Mouse (Mus musculus) ovary, postnatal 14 days (tissue): ENCODE results near the gene BC067074.
"Not testable (repeated sequence)": the region's sequence is repeated elsewhere in the genome, so short reads cannot be mapped to it uniquely, and the experiment has no call there.

Experiments used
- DNase-seq: peaks from one replicate; pipeline ENCODE4 v3.0.0; 2022; ENCODE audit warnings: low spot score

The BC067074 gene

DNA sequence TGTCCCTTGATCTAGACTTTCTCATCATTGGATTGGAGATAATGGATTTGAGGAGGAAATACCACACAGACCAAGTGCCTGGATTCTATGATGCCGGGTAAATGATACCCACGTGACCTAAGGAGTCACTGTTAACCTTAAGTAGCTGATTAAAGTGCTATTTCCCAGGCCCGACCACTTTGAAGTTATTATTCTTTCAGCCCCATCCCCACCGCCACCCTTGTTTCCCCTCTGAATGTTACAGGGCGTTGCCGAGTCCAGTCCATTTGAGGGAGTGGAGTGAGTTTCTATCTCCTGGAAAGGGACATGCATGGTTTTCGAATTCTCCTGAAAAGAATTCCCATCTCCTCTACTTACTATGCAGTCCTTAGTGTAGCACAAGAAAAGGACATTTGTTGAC lies 84.7 kb downstream of the BC067074 start:
- DNase-seq = no peak

DNA sequence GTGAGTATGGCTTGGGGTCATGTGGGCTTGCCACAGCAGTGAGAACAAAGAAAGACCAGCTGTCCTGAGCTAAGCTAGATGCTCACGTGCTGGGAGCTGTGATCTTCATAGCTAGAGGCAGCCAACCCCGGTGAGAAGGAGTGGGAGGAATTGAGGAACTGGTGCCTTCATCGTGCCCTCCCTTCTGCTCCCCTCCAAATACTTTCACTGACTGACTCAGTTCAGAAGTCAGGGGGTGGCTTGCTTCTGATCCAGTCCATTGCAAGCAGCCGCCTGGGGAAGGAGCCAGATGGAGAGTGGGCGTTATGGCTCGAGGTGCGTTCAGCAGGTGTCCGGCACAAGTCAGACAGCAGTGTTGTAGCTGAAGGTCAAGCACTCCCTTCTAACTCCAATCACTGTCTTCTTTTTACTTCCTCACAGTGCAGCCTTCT lies 86.0 kb downstream of the BC067074 start:
- DNase-seq = no peak

DNA sequence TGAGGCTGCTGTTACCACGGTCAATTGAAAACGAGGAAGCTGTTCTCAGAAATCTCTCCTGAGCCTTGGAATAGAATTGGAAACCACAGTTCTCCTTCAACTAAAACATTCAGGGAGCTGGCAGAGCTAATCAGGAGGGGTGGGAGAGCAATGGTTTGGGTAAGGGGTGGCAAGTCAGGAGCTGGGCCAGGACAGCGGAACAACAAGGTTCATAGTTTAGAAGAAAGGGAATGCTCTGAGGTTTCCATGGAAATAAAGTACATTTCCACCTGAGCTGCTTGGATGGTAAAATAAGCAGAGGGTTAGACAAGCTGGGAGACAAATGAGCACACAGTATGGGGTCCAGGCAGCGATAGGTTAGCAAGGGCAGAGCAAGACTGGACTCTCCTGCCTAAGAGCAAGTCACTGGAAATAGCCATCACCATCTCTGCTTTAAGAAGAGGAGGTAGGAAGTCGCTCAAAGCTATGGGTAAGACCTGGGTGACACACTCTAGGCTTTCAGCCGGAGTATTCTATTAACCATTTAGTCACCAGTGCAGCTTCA lies 86.9 kb downstream of the BC067074 start:
- DNase-seq = no peak

DNA sequence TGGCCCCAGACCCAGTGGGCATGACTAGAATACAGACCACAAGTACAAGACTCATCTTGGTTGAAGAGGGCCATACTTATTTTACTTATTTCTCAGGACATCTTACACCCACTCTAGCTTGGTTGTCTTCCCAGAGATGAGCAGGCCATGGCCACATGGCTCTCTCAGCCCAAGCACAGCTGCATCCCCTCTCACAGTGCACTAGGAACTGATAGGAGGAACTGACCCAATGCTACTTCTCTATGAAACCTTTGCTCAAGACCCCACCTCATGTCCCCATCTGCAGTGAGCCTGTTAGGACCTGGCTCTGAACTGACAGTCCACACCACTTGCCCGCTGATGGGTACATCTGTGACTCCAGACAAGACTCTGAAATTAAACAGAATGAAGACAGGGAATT lies 88.8 kb downstream of the BC067074 start:
- DNase-seq = no peak

DNA sequence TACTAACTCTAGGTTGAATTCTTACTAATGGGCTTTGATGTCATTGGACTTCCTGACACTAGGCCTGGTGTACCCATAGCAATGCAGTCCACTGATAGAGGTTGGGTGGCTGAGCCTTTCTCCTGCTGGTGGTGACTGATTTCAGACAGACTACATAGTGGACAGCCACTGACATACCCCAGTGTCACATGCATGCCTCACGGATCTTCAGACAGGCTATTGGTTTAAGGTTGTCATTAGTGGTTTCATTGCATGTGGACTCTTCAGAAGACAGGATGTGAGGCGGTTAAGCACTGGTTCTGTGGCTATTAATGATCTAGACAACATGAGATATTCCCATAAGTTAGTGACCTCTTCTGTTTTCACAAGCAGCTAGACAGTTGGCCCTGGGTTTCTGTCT lies 89.2 kb downstream of the BC067074 start:
- no peak for DNase-seq

DNA sequence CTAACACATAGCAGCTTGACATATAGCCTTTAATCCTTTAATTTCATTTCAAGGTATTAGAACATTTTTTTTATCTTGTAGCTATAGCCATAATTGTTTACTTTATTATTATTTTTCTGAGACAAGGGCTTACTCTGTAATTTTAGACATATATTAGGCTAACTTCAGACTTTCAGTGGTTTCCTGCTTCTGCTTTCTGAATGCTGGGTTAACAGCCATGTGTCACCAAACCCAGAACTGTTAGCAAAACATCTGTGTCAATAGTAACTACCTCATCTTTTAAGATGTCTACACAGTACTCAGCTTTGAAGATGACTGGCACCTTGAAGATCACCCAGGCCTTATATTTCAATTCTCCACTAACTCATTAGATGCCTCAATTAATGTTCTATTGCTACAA lies 89.8 kb downstream of the BC067074 start:
- DNase-seq = not testable (repeated sequence)

DNA sequence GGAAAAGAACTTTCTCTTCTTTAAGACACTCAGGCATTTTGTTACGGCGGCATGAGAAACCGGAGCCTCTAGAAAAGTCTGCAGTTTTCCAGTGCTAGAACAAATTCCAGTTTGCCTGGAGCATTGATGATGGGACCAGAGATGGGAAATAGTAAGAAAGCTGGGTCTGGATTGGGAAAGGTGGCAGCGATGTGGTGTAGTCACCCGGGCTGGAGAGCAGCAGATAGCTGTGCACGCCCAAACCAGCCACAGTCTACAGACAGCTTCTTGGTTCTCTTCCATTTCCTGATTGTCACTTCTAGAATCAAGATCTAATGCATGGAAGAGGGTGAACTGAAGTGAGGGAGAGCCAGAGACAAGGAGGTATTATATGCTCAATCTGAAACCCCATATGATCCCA lies 100.4 kb downstream of the BC067074 start:
- DNase-seq = no peak

DNA sequence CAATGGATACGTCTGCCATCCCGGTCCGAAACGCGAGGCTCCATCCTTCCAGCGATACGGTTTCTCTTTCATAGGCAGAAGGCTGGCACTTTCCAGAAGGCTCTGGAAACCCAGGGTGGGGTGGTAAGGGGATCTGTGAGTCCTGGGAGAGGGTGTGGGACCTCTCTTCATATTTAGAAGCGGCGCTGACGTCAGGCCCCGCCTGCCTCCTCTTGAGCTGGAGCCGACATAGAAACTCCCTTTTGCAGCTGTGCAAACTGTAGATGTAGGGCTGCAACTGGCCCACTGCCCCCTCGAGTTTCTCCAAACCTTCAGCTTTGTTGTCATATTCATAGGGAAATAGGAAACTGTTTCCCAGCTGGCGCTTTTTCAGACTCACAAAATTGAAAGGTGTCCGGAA lies 101.6 kb downstream of the BC067074 start:
- no peak for DNase-seq

DNA sequence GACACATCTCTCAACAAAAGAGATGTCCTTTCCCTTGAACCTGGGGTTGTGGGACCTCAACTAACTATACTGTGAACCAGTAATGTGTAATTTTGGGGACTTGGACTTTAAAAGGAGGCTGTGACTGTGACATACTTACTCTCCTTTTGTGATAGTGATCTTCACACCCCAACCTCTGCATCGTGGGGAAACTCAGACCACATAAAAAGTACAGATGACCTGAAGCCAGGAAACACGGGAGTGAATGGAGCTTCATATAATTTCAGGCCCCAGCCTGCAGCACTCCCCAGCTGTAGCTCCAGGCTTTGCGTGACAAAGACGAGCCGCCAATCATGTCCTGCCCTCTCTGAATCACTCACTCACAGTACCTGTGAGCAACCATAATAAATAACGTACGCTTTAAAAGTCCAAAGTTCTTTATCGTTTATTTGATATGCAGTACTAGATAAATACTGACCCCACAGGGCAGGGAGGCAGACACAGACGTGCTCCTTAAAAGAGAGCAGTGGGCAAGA lies 104.1 kb downstream of the BC067074 start:
- no peak for DNase-seq

DNA sequence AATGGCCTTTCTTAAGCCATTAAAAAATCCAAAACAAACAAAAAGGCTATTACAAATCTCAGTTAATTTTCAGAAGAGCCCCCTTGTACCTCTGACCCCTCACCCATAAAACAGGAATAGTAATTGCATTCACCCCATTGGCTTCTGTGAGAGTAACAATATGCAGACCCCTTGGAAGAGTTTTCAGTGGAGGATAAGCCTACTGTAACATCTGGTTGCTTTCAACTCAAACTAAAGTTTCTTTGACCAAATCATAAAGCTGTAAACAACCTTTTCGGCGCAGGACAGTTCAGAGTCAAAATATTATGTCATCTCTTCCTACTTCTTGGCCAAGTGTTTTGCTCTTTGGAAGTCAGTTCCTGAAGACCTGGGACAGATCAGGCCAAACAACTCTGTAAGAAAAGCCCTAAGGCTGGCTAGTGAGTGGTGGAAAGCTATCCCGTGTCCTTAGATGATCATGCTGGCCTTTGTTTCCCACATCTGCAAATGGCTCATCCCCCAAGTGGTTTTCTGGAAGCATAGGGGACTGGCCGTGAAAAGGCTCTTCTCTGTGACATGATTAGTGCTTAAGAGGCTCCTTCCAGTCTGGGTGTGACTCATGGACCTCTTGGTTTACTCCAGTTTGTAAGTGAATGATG lies 108.5 kb downstream of the BC067074 start:
- no peak for DNase-seq

DNA sequence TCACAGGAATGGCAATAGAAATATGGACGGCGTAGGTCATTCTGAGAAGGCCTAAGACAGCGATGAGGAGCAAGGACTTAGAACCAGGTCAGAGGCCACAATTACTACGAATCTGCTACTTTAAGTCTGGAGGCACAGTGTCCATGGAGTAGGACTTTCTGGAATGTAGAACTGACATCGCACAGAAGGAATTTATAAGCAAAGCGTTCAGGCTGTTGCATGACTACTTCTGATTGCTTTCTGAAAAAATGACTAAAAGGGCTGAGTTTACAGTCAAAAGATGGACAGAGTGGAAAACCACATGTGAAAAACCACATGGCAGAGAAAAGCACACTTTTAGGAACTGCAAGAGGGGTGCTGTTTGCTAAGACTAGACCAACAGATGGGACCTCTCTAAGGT lies 110.7 kb downstream of the BC067074 start:
- no peak for DNase-seq

DNA sequence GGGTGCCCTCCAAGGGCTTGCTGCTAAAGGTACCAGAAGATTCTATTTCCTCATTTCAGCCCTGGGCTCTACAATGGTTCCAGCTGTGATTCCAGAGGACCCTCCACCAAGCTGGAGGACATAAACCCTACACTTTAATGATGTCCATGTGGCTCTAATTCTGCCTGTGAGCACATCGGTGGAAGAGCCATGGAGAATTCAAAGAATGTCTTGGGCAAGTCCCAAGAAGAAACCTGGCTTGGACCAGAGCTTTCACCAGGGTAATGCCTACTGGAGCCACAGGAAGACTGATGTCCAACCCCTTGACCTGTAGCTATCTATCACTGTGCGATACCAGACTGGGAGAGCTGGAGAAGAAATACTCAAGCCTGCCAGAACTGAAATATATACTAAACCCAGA lies 111.2 kb downstream of the BC067074 start:
- DNase-seq = no peak

DNA sequence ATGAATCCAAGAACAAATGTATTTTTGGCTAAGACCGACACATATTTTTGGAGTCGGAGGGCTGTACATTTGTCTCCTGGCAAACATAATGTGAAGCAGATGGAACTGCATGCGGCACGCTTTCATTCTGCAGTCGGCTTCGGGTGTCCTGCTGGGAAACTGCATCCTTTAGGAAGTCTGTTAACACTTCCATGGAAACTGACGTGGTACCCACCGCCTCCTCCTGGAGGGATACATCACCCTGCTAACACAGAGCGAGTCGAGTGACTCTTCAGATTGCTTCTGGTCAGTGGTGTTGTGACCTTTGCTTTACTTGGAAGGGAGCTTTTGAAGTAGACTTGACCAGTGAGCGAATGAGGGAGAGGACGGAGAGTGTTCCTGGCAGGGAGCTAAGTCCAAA lies 117.0 kb downstream of the BC067074 start:
- DNase-seq = no peak

DNA sequence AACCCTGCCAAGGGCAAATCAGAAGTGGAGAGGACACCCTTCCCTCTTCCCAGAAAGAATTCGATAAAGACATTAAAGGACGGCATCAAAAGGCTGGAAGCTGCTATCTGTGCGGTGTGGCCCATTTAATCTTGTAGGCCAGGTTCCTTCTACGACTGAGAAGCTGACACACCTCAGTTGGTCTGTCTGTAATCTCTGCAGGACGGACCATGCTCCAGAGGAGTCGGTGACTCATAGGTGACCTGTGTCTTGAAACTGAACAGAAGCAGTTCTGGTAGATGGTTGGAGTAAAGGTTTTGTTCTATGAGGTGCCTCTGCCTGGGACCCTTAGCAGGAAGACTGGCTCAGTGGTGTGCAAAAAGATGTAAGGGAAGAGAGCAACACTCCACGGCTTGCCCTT lies 122.6 kb downstream of the BC067074 start:
- no peak for DNase-seq

DNA sequence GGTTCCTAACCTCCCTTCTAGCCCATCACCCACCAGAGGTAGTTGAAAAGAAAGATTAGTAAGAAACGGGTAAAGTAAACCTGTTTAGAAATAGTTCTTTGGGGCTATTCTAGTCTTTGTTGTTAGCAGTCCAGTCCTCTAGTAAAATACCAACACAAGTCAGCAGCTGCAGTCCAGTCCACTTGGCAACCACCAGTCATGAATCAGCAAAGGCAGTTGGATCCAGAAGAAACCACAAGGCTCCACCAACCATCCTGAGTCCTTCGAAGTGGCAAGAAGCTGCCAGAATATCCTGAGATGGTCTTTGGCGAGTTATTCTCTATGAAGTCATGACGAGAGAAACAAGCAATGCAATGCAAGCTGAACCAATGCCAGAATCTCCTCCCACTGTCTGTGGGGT lies 124.0 kb downstream of the BC067074 start:
- DNase-seq = no peak

DNA sequence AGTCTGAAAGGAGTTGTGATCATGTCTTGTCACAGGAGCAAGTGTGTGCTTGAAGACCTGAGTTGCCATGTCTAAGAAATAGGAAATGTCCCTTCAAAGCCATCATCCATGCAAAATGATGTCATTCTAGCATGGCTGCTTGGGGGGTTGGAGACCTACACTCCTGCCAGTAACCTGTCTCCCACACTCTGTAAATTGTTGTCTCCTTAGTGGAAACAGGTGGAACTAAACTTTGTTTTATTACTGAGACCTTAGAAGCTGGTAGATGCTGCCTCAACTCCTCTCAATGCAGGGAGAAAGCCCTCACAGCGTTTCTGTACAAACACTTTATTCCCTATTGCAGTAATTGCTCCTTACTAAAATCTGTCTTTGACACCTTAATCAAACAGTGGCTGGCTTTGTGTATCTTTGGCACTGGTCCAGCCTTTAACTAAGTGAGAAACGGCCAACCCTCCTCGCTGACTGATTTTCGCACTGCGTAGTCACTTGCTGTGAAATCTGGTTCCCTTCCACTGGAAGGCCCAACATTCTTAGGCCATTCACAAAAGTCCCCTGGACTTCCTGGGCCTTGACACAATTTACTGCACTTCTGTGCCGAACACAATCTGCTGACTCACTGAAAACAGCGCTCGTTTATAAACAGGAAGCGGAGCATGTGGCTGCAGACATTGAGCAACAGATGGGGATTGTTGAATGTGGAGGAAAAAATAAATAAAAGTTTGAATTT lies 125.0 kb downstream of the BC067074 start:
- DNase-seq = peak; percentile 7

DNA sequence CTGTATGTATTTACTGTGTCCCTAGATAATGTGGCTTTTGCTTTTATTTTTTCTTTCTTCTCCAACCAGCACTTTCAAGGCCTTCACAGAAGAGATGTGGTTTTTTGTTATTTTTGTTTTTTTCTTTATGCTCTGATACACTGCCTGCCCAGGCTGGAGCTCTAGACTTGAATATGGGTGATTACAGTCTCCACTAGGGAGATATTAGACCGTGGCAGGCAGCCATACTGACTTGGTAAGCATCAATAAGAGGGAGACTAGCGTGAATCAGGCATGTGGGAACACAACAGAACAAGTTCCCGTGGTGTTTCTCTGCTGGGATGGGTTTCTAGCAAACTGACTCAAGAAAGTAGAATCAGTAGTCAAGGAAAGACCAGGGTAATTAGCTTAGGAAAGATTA lies 125.7 kb downstream of the BC067074 start:
- no peak for DNase-seq

DNA sequence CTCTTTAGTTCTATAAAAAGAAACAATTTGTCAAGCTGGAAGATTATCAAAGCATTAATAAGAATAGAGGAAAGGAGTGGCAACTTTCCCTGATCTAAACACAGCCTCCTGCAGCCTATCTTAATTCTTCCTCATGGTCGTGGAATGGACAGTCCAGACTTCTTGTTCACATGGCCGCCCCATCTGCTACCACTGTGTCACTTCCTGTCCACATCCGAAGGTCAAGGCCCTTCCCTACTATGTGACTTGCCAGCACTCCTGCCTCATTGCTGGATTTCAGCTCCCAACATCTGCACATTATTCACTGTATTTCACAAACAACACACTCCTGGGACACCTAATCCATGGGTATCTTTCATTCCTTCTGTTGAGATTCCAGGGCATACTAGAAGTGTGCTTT lies 128.5 kb downstream of the BC067074 start:
- no peak for DNase-seq

DNA sequence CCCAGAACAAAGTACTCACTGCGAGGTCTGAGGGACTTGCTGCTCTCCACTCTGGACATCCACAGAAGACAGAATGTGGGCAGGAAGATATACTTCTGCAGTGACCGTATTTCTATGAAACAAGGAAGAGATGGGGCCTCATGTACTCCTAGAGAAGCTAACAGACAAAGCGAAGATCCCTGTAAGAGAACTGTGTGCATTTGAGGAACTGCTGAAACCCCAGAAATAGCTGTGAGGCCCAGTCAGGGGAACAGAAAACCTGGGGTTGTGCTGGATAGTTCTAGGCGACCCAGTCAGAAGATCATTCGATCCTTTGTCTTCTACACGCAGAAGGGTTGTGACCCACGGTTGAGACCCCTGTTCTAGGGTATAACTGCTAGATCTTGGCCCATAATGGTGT lies 130.9 kb downstream of the BC067074 start:
- DNase-seq = no peak

DNA sequence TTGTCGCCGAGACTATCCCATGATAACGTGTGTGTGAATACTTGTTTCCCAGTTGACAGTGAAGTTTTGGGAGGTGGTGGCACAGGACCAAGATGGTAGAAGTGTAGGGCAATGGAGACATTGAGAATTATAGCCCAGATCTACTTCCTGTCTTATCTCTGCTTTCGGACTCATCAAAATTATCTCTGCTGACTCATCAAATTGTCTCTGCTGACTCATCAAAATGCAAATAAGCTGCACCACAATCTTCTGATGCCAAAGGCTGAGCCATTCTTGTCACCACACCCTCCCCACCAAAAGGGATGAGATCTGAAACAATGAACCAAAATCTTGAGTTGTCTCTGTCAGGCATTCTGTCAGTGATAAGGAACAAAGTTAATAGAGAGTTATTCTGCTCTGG lies 132.9 kb downstream of the BC067074 start:
- no peak for DNase-seq
